Mouse (Mus musculus): ENCODE data around the gene Mrm2.

GRCm38 (mm10) chr5:140333631-140334030 is 1.9 kb upstream of the Mrm2 start:
- peak; percentile 55 for TF ChIP-seq CTCF (IDR thresholded peaks at IDR 0.05; ENCODE audit: low read depth)
- no peak for TF ChIP-seq EP300 (IDR thresholded peaks at IDR 0.05; ENCODE audit: low read depth)

Measured in liver, postnatal 0 days (tissue).